Mouse (Mus musculus) megakaryocyte, embryonic 14.5 days (primary cell): ENCODE measurements around the gene Cobll1. TPM values are rescaled to one million over a fixed set of nuclear protein-coding genes. Genes with fewer than 3 reads are reported as not detected.

ENCODE experiments used
- H3K27me3 ChIP-seq: replicated peaks from 2 replicates; pipeline ENCODE3; 2012; ENCODE audit warnings: inconsistent platforms
- H3K36me3 ChIP-seq: replicated peaks from 2 replicates; pipeline ENCODE3; 2012; ENCODE audit warnings: low read length, inconsistent platforms, mixed read lengths
- H3K4me1 ChIP-seq: 2 replicates; pipeline ENCODE4 v1.6.1; 2012; ENCODE audit warnings: inconsistent platforms
- H3K4me3 ChIP-seq: replicated peaks from 2 replicates; pipeline ENCODE3; 2012; ENCODE audit warnings: moderate library complexity, mild to moderate bottlenecking, inconsistent platforms
- H3K9me3 ChIP-seq: 2 replicates; pipeline ENCODE4 v1.6.1; 2012; ENCODE audit warnings: inconsistent platforms
- FLI1 ChIP-seq: IDR thresholded peaks from 2 replicates; pipeline ENCODE4 v1.6.1; 2012; ENCODE audit warnings: low read length, inconsistent platforms, mixed read lengths
- GATA1 ChIP-seq: IDR thresholded peaks from 3 replicates; pipeline ENCODE4 v1.6.1; 2012; ENCODE audit warnings: mixed read lengths, low read length, inconsistent platforms, borderline replicate concordance
- polyA plus RNA-seq: library from polyadenylated mRNA; stranded (reverse); fragments of >175 nt; gene quantifications from 2 replicates; pipeline ENCODE4 v1.2.3, GENCODE M21; 2012; ENCODE audit warnings: low replicate concordance; ENCODE audit not compliant: insufficient read depth

Cobll1 gene
- not detected in 2 replicates for polyA plus RNA-seq

GRCm38 (mm10) chr2:65238964-65239570 is at the start of gene Cobll1:
Cobll1 (minus strand) TSS chr2:65239403.
- TF ChIP-seq GATA1 (no peak), FLI1 (no peak)
- H3K9me3 ChIP-seq, result peaks cover 8% of the 10 kb centered on the region; the same call in 1 of the 2 replicates
- peaks cover 55% of the 10 kb centered on the region for H3K27me3 ChIP-seq
- H3K4me3 ChIP-seq, result peak within 1 kb of the TSS; percentile 91
- H3K36me3 ChIP-seq, result no peaks in the 10 kb centered on the region
- peaks cover 18% of the 10 kb centered on the region for H3K4me1 ChIP-seq

- H3K4me3 ChIP-seq, result no peak overlapping the region
- H3K4me1 ChIP-seq, result no peaks in the 10 kb centered on the region
- H3K27me3 ChIP-seq, result no peaks in the 10 kb centered on the region
- no peaks in the 10 kb centered on the region for H3K36me3 ChIP-seq
- H3K9me3 ChIP-seq, result peaks cover 13% of the 10 kb centered on the region
- TF ChIP-seq GATA1 (no peak), FLI1 (no peak)
These were observed 49.5 kb upstream of the Cobll1 start for GRCm38 (mm10) chr2:65288696-65289095.

GRCm38 (mm10) chr2:65285380-65285779 is 46.2 kb upstream of the Cobll1 start:
- no peaks in the 10 kb centered on the region for H3K4me1 ChIP-seq
- H3K27me3 ChIP-seq, result no peaks in the 10 kb centered on the region
- no peaks in the 10 kb centered on the region for H3K36me3 ChIP-seq
- no peaks in the 10 kb centered on the region for H3K9me3 ChIP-seq
- no peak for TF ChIP-seq GATA1
- no peak for TF ChIP-seq FLI1
- H3K4me3 ChIP-seq, result no peak overlapping the region

- Histone ChIP-seq H3K36me3 (no peaks in the 10 kb centered on the region), H3K4me1 (no peaks in the 10 kb centered on the region; the same call in 1 of the 2 replicates), H3K9me3 (no peaks in the 10 kb centered on the region), H3K27me3 (no peaks in the 10 kb centered on the region), H3K4me3 (no peak overlapping the region)
- TF ChIP-seq GATA1 (no peak), FLI1 (no peak)
These were observed 43.8 kb upstream of the Cobll1 start for GRCm38 (mm10) chr2:65282979-65283378.

- no peaks in the 10 kb centered on the region; the same call in 1 of the 2 replicates for H3K4me1 ChIP-seq
- no peaks in the 10 kb centered on the region for H3K9me3 ChIP-seq
- peak overlapping the region; percentile 28 for H3K4me3 ChIP-seq
- TF ChIP-seq GATA1, result no peak
- no peak for TF ChIP-seq FLI1
- no peaks in the 10 kb centered on the region for H3K27me3 ChIP-seq
- H3K36me3 ChIP-seq, result no peaks in the 10 kb centered on the region
These were observed 40.0 kb upstream of the Cobll1 start for GRCm38 (mm10) chr2:65279029-65279690.

GRCm38 (mm10) chr2:65275443-65276061 is 36.3 kb upstream of the Cobll1 start:
- Histone ChIP-seq H3K27me3 (no peaks in the 10 kb centered on the region), H3K9me3 (no peaks in the 10 kb centered on the region), H3K4me1 (no peaks in the 10 kb centered on the region; the same call in 1 of the 2 replicates), H3K4me3 (no peak overlapping the region), H3K36me3 (no peaks in the 10 kb centered on the region)
- no peak for TF ChIP-seq GATA1
- TF ChIP-seq FLI1, result no peak

- H3K36me3 ChIP-seq, result no peaks in the 10 kb centered on the region
- no peaks in the 10 kb centered on the region; the same call in 1 of the 2 replicates for H3K4me1 ChIP-seq
- no peaks in the 10 kb centered on the region for H3K27me3 ChIP-seq
- no peak for TF ChIP-seq GATA1
- TF ChIP-seq FLI1, result no peak
- H3K4me3 ChIP-seq, result no peak overlapping the region
- H3K9me3 ChIP-seq, result no peaks in the 10 kb centered on the region
These were observed 34.7 kb upstream of the Cobll1 start for GRCm38 (mm10) chr2:65273910-65274309.

GRCm38 (mm10) chr2:65268731-65269130 is 29.5 kb upstream of the Cobll1 start:
- Histone ChIP-seq H3K9me3 (no peaks in the 10 kb centered on the region), H3K27me3 (no peaks in the 10 kb centered on the region), H3K4me3 (no peak overlapping the region), H3K4me1 (no peaks in the 10 kb centered on the region), H3K36me3 (no peaks in the 10 kb centered on the region)
- TF ChIP-seq GATA1, result no peak
- TF ChIP-seq FLI1, result no peak

- H3K9me3 ChIP-seq, result no peaks in the 10 kb centered on the region
- H3K4me1 ChIP-seq, result no peaks in the 10 kb centered on the region
- no peaks in the 10 kb centered on the region for H3K36me3 ChIP-seq
- TF ChIP-seq GATA1 (no peak), FLI1 (no peak)
- no peaks in the 10 kb centered on the region for H3K27me3 ChIP-seq
- H3K4me3 ChIP-seq, result no peak overlapping the region
These were observed 28.6 kb upstream of the Cobll1 start for GRCm38 (mm10) chr2:65267834-65268233.
